Mouse (Mus musculus): Measurements from ENCODE around the gene Aoc3. TPM values are rescaled to one million over a fixed set of nuclear protein-coding genes. Genes with fewer than 3 reads are reported as not detected.

Aoc3 gene
- polyA plus RNA-seq, 1 experiment, result 0.05 TPM

DNA sequence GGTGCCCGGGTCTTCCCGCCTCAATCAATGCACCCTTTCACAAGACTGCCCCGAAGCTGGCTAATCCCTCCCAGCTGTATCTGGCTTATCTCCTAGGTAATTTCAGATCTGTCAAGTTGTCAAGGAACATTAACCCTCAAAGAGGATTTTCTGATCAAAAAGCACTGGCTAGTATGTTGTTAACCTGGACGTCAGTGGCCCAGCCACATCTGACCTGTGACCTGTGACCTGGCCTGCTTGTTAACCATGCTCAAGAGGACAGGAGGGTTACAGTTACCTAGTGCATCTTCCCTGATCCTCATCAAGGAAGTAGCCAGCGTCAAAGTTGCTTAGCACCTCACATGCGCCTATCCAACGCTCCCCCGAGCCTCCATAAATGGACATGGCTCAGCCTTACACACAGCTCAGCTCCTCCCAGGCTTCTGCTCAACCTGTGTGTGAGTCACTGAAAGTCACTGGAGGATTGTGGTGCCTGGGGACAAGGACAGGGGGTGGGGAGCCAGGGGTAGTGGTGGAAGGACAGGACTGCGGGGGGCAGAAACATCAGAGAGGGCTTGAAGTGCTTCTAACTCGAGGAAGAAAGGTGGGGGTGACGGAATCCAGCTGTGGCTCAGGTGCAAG, 20.8 kb downstream of the Aoc3 start:
- no peak for TF ChIP-seq GATA1 (IDR thresholded peaks at IDR 0.05; ENCODE audit: low read length)

DNA sequence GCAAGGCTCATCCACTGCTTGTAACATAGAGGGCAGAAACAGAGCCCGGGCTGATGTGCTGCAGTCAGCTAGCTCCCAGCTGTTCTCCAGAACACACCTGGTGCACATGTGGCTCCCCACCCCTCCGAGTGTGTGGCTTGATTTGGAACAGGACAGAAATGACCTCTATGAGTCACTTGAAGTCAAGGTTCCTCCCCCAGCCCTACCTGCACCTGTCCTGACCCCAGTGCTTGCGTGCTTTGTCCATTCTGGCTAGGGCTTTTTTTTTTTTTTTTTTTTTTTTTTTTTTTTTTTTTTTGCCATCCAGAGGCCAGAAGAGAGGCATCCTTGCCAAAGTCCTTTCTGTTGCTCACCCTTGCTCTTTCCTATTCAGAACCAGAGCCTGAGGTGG, 21.3 kb downstream of the Aoc3 start:
- no peak for TF ChIP-seq GATA1 (IDR thresholded peaks at IDR 0.05; ENCODE audit: low read length)

- TF ChIP-seq GATA1 (IDR thresholded peaks at IDR 0.05; ENCODE audit: low read length), result no peak
These were observed 23.0 kb downstream of the Aoc3 start for GRCm38 (mm10) chr11:101353436-101353835.

GRCm38 (mm10) chr11:101354438-101355010, 24.1 kb downstream of the Aoc3 start:
- no peak for TF ChIP-seq GATA1 (IDR thresholded peaks at IDR 0.05; ENCODE audit: low read length)

DNA sequence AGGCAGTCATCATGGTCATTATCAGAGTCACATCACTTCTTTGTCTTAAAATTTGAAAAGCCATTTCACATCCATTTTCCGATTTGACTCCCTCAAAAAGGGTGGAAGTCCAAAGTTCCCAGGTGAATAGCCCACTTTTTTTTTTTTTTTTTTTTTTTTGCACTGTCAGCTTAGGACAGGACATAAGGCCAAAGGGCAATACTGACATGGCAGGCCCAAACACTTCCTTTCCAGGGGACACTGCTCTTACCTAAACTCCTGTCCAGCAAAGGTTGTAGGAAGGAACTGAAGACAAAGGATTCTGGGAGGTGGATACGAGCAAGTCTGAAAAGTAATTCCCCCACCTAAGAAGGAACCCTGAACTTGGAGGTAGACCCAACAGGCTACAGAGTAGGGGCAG, 25.5 kb downstream of the Aoc3 start:
- TF ChIP-seq GATA1 (IDR thresholded peaks at IDR 0.05; ENCODE audit: low read length), result no peak

GRCm38 (mm10) chr11:101357505-101358182, 27.2 kb downstream of the Aoc3 start:
- no peak for TF ChIP-seq GATA1 (IDR thresholded peaks at IDR 0.05; ENCODE audit: low read length)

GRCm38 (mm10) chr11:101359776-101360175, 29.4 kb downstream of the Aoc3 start:
- TF ChIP-seq GATA1 (IDR thresholded peaks at IDR 0.05; ENCODE audit: low read length), result no peak

DNA sequence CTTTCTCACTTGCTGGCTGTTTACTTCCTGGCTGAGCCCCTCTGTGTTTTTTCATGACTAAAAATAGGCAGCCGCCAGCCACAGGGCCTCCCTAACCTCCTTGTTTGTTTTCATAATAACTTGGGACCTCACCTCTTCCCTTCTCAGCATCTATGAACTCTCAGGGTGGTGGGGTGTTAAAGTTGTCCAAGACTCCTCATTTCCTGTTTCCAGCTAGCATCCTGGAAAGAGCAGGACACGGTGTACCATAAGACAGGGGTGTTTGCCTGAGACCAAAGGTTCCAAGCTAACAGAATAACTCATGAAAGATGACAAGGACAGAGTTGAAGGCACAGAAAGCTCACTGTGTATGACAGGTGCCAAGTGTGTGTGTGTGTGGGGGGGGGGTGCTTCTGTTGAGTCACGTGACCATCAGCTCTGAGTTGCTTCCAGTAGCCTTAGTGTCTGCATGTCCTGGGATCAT, 30.3 kb downstream of the Aoc3 start:
- TF ChIP-seq GATA1 (IDR thresholded peaks at IDR 0.05; ENCODE audit: low read length), result no peak

DNA sequence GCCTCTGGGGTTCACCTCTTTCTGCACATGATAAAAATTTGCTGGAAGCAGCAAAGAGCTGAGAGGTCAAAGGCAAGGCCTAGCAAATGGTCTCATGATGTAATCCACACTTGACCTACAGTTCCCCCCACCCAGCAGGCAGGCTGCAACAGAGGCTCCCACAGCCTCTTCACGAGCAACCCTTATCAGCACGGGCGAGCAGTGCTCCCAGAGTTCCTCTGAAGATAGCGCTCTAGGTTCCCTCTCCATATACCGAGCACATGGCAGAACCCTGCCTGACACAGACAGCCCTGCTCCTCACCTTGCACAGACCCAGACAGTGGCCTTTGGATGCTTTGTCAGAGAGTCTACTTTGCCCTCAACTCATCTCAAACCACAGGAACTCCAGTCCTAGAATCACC, 34.1 kb downstream of the Aoc3 start:
- TF ChIP-seq GATA1 (IDR thresholded peaks at IDR 0.05; ENCODE audit: low read length), result no peak

GRCm38 (mm10) chr11:101367326-101367935, 37.0 kb downstream of the Aoc3 start, which contains the start of gene G6pc:
Gene G6pc, plus strand, starts transcription at chr11:101367561.
- no peak for TF ChIP-seq GATA1 (IDR thresholded peaks at IDR 0.05; ENCODE audit: low read length)

DNA sequence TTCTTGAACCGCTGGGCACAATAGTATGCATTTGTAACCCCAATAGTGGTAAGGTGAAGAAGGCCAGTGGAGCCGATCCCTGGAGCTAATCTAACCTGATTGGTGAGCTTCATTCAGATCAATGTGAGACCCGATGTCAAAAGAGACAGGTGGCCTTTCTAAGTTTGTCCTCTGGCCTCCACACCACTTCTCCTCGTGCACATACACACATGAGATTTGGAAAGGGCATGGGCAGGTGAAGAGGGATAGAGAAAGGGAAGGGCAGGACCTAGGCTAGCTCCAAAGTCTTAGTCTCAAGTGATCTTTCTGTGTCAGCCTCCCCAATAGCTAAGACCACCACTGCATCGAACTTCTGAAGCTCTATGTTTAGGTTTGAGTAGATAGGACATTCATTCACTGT, 39.7 kb downstream of the Aoc3 start:
- no peak for TF ChIP-seq GATA1 (IDR thresholded peaks at IDR 0.05; ENCODE audit: low read length)

GRCm38 (mm10) chr11:101374421-101374938, 44.1 kb downstream of the Aoc3 start:
- TF ChIP-seq GATA1 (IDR thresholded peaks at IDR 0.05; ENCODE audit: low read length), result no peak

DNA sequence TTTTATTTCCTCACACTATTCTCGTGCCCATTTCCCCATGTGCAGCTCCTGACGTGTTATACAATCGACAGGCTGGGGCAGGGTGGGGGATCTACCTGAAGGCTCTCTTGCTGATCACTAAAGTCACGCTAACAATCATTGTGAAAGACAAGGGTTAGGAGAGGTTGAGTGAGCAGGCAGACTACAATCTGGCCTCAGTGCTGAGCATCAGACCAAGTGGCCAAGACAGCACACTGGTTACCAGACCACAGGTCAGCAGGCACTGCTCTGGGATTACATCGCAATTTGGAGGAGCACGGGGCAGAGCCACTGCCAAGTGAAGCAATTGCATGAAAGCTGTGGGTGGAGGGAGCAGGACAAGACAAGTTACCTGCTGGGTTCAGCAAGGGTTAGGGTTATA, 48.5 kb downstream of the Aoc3 start:
- no peak for TF ChIP-seq GATA1 (IDR thresholded peaks at IDR 0.05; ENCODE audit: low read length)

DNA sequence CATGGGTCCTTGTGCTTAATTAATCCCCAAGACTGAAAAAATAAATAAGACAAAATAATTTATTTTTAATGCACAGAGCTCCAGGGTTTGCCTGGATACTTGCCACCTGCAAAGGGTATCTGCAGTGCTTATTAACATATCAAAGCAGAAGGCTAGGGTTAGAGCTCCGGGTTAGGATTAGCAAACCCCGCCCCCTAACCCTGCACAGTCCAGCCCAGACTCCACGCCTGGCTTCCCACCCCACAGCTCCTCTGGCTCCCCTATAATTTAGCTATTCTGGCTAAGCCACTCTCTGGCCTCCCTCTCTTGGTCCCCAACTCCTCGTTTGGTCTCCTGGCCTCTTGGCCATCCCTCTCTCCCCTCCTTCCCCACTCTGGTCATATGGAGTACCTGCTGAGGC, 51.4 kb downstream of the Aoc3 start:
- TF ChIP-seq GATA1 (IDR thresholded peaks at IDR 0.05; ENCODE audit: low read length), result no peak

Other genes with a start within 250 kb of the Aoc3 start
- gene Coasy, start 248.0 kb upstream of the Aoc3 start, polyA plus RNA-seq (2012), result 39.5 and 44.5 TPM in 2 replicates
- gene Mlx, start 243.3 kb upstream of the Aoc3 start, polyA plus RNA-seq (2012), result 16.7 and 22.4 TPM in 2 replicates
- 27.1 and 30.8 TPM in 2 replicates for gene Psmc3ip, start 235.2 kb upstream of the Aoc3 start, polyA plus RNA-seq (2012)
- 11.0 and 12.6 TPM in 2 replicates for gene Retreg3, start 210.7 kb upstream of the Aoc3 start, polyA plus RNA-seq (2012)
- 107 and 114 TPM in 2 replicates for gene Tubg1, start 210.7 kb upstream of the Aoc3 start, polyA plus RNA-seq (2012)
- not detected in 2 replicates for gene Tubg2, start 174.7 kb upstream of the Aoc3 start, polyA plus RNA-seq (2012)
- 0.01 and 0.02 TPM in 2 replicates for gene Cntnap1, start 160.1 kb upstream of the Aoc3 start, polyA plus RNA-seq (2012)
- 2.3 and 2.8 TPM in 2 replicates for gene Plekhh3, start 159.3 kb upstream of the Aoc3 start, polyA plus RNA-seq (2012)
- gene Ccr10, start 155.2 kb upstream of the Aoc3 start, polyA plus RNA-seq (2012), result not detected in 2 replicates
- gene Ezh1, start 104.1 kb upstream of the Aoc3 start, polyA plus RNA-seq (2012), result 1.3 and 3.6 TPM in 2 replicates
- gene Ramp2, start 84.6 kb upstream of the Aoc3 start, polyA plus RNA-seq (2012), result 0.08 TPM in 1 of 2 replicates, not detected in the other
- 122 and 174 TPM in 2 replicates for gene Vps25, start 76.9 kb upstream of the Aoc3 start, polyA plus RNA-seq (2012)
- 60.9 and 68.4 TPM in 2 replicates for gene Wnk4, start 70.0 kb upstream of the Aoc3 start, polyA plus RNA-seq (2012)
- gene Cntd1, start 51.6 kb upstream of the Aoc3 start, polyA plus RNA-seq (2012), result 0.06 TPM in 2 replicates
- gene Coa3, start 51.5 kb upstream of the Aoc3 start, polyA plus RNA-seq (2012), result 23.1 and 57.7 TPM in 2 replicates
- gene Becn1, start 28.3 kb upstream of the Aoc3 start, polyA plus RNA-seq (2012), result 127 and 150 TPM in 2 replicates
- 79.5 and 97.2 TPM in 2 replicates for gene Psme3, start 14.4 kb upstream of the Aoc3 start, polyA plus RNA-seq (2012)
- gene Aoc2, start 5.5 kb upstream of the Aoc3 start, polyA plus RNA-seq (2012), result 6.2 and 8.6 TPM in 2 replicates
- not detected in 2 replicates for gene G6pc, start 37.0 kb downstream of the Aoc3 start, polyA plus RNA-seq (2012)
- gene Aarsd1, start 87.0 kb downstream of the Aoc3 start, polyA plus RNA-seq (2012), result 79.1 and 84.8 TPM in 2 replicates
- 0.81 and 1.8 TPM in 2 replicates for gene Gm27029, start 94.2 kb downstream of the Aoc3 start, polyA plus RNA-seq (2012)
- 6.9 and 7.2 TPM in 2 replicates for gene Rundc1, start 94.5 kb downstream of the Aoc3 start, polyA plus RNA-seq (2012)
- gene Ptges3l, start 94.7 kb downstream of the Aoc3 start, polyA plus RNA-seq (2012), result 0.25 and 0.30 TPM in 2 replicates
- 482 and 957 TPM in 2 replicates for gene Rpl27, start 111.7 kb downstream of the Aoc3 start, polyA plus RNA-seq (2012)
- gene Ifi35, start 117.8 kb downstream of the Aoc3 start, polyA plus RNA-seq (2012), result 35.5 and 37.1 TPM in 2 replicates
- 33.7 and 44.8 TPM in 2 replicates for gene Rnd2, start 134.4 kb downstream of the Aoc3 start, polyA plus RNA-seq (2012)
- gene Vat1, start 135.6 kb downstream of the Aoc3 start, polyA plus RNA-seq (2012), result 282 and 396 TPM in 2 replicates
- gene Brca1, start 221.3 kb downstream of the Aoc3 start, polyA plus RNA-seq (2012), result 3.8 and 27.2 TPM in 2 replicates
- gene Nbr1, start 221.5 kb downstream of the Aoc3 start, polyA plus RNA-seq (2012), result 86.3 and 105 TPM in 2 replicates

Measured in G1E-ER4 (cell line).